Mouse (Mus musculus): ENCODE measurements around the gene Gm27029. TPM values are rescaled to one million over a fixed set of nuclear protein-coding genes. Genes with fewer than 3 reads are reported as not detected.
A peak's percentile ranks its signal among the peaks of the same experiment; 100 is the strongest.
"Not testable (repeated sequence)": the region's sequence is repeated elsewhere in the genome, so short reads cannot be mapped to it uniquely, and the experiment has no call there.

Gm27029 gene
- polyA plus RNA-seq (2012; rRNA removed), result 2.9 and 3.1 TPM in 2 replicates

DNA sequence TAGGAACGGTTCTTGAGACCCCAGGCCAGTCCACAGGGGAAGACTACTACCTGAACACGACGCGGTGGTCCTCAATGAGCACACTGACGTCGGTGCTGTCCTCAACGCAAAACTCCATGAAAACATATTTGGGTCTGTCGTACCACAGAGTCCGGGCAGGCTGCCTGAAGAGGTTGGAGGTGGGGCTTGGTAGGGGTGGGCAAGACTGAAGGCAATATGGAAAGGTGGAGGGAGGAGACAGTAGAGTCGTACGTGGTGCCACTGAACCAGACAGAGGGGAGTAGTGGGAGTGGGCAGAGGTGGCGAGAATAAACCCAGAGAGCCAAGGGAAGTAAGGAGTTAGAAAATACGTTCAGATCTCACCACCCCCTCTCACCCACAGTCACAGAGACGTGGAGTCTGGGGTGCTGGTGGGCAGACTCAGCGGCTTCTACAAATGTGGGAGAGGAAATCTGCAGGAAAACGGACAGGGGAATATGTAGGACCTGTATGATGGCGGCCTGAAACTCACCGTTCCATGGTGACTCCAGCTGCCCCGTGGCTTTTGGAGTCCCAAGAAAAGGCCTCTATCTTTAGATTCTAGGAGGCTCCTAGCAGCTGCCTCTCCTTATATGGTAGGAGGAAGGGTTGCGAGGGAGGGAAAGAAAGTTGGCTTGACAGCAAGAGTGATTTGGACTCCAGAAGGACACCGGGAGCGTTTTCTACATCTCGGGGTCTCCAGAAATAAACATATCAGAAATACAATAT lies at the start of gene Gm27029:
Gm27029 (minus strand) TSS at position 692 of the 747 bp plus-strand sequence.
- no peaks in the 10 kb centered on the region for H3K27me3 ChIP-seq (ENCODE audit: control insufficient read depth, insufficient read depth, low read length)
- peak within 1 kb of the TSS; percentile 98 for H3K4me3 ChIP-seq (replicated peaks; ENCODE audit: insufficient read depth, low read depth, low read length)
- WGBS, result 2% methylated on average over 23 of the region's 23 CpGs
- DNase-seq, result no peak
- peaks cover 9% of the 10 kb centered on the region for H3K4me1 ChIP-seq (ENCODE audit: control insufficient read depth, insufficient read depth, low read length)
- peak within 1 kb of the TSS; percentile 78 for H3K27ac ChIP-seq (ENCODE audit: insufficient read depth, low read length)
- TF ChIP-seq CTCF (IDR thresholded peaks at IDR 0.05; ENCODE audit: borderline replicate concordance, insufficient read depth, low read depth, low read length) (no peak), POLR2A (IDR thresholded peaks at IDR 0.05; ENCODE audit: borderline replicate concordance, insufficient read depth, low read length) (no peak)

GRCm38 (mm10) chr11:101474298-101474697 lies 49.7 kb upstream of the Gm27029 start:
- Histone ChIP-seq H3K4me1 (ENCODE audit: control insufficient read depth, insufficient read depth, low read length) (no peaks in the 10 kb centered on the region; the same call in 1 of the 2 replicates), H3K27me3 (ENCODE audit: control insufficient read depth, insufficient read depth, low read length) (no peaks in the 10 kb centered on the region), H3K4me3 (replicated peaks; ENCODE audit: insufficient read depth, low read depth, low read length) (no peak overlapping the region), H3K27ac (ENCODE audit: insufficient read depth, low read length) (no peak overlapping the region)
- no peak for TF ChIP-seq POLR2A (IDR thresholded peaks at IDR 0.05; ENCODE audit: borderline replicate concordance, insufficient read depth, low read length)
- no peak for TF ChIP-seq CTCF (IDR thresholded peaks at IDR 0.05; ENCODE audit: borderline replicate concordance, insufficient read depth, low read depth, low read length)
- 27% methylated on average over 5 of the region's 5 CpGs for WGBS
- no peak for DNase-seq

- WGBS, result 77% methylated on average over 1 of the region's 1 CpGs
- not testable (repeated sequence) for H3K4me3 ChIP-seq (replicated peaks; ENCODE audit: insufficient read depth, low read depth, low read length); H3K27ac ChIP-seq (ENCODE audit: insufficient read depth, low read length)
Observed at GRCm38 (mm10) chr11:101473686-101474085, 49.1 kb upstream of the Gm27029 start.

GRCm38 (mm10) chr11:101472336-101472735 lies 47.7 kb upstream of the Gm27029 start:
- whole genome bisulfite sequencing, result 33% methylated on average over 7 of the region's 7 CpGs
- DNase-seq, result peak in 1 of 2 experiments; percentile 43

More at GRCm38 (mm10) chr11:101473686-101474085, 49.1 kb upstream of the Gm27029 start:
- not testable (repeated sequence) for H3K27me3 ChIP-seq (ENCODE audit: control insufficient read depth, insufficient read depth, low read length); H3K4me1 ChIP-seq (ENCODE audit: control insufficient read depth, insufficient read depth, low read length); DNase-seq

GRCm38 (mm10) chr11:101471926-101472325 lies 47.3 kb upstream of the Gm27029 start:
- DNase-seq, result peak in 1 of 2 experiments; percentile 24
- WGBS, result 23% methylated on average over 3 of the region's 3 CpGs
- no peaks in the 10 kb centered on the region for H3K27me3 ChIP-seq (ENCODE audit: control insufficient read depth, insufficient read depth, low read length)
- no peak overlapping the region; the same call in 1 of the 2 replicates for H3K27ac ChIP-seq (ENCODE audit: insufficient read depth, low read length)
- no peak overlapping the region for H3K4me3 ChIP-seq (replicated peaks; ENCODE audit: insufficient read depth, low read depth, low read length)
- no peaks in the 10 kb centered on the region; the same call in 1 of the 2 replicates for H3K4me1 ChIP-seq (ENCODE audit: control insufficient read depth, insufficient read depth, low read length)
- TF ChIP-seq CTCF (IDR thresholded peaks at IDR 0.05; ENCODE audit: borderline replicate concordance, insufficient read depth, low read depth, low read length), result no peak
- no peak for TF ChIP-seq POLR2A (IDR thresholded peaks at IDR 0.05; ENCODE audit: borderline replicate concordance, insufficient read depth, low read length)

More at GRCm38 (mm10) chr11:101472336-101472735, 47.7 kb upstream of the Gm27029 start:
- TF ChIP-seq POLR2A (IDR thresholded peaks at IDR 0.05; ENCODE audit: borderline replicate concordance, insufficient read depth, low read length) (no peak), CTCF (IDR thresholded peaks at IDR 0.05; ENCODE audit: borderline replicate concordance, insufficient read depth, low read depth, low read length) (no peak)
- Histone ChIP-seq H3K4me1 (ENCODE audit: control insufficient read depth, insufficient read depth, low read length) (no peaks in the 10 kb centered on the region; the same call in 1 of the 2 replicates), H3K4me3 (replicated peaks; ENCODE audit: insufficient read depth, low read depth, low read length) (no peak overlapping the region), H3K27me3 (ENCODE audit: control insufficient read depth, insufficient read depth, low read length) (no peaks in the 10 kb centered on the region), H3K27ac (ENCODE audit: insufficient read depth, low read length) (no peak overlapping the region)

DNA sequence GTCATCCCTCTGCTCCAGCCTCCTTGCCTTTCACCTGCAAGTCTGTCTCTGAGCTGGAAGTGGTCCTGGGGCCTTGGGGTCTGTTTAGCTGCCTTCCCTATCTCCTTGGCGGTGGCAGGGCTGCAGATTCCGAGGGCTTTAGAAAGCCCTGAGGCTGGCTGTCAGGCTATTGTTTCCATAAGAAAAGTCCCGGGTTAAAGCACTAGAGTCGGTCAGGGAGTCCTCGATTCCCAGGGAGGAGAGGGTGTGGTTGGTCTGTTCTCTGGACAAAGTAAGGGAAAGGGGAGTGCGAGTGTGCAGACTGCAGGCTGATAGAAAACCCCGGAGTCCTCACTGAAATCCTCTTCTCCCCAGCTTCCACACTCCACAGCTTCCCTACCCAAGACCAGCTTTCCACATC lies 45.6 kb upstream of the Gm27029 start:
- Histone ChIP-seq H3K4me1 (ENCODE audit: control insufficient read depth, insufficient read depth, low read length) (no peaks in the 10 kb centered on the region; the same call in 1 of the 2 replicates), H3K27ac (ENCODE audit: insufficient read depth, low read length) (no peak overlapping the region), H3K27me3 (ENCODE audit: control insufficient read depth, insufficient read depth, low read length) (no peaks in the 10 kb centered on the region), H3K4me3 (replicated peaks; ENCODE audit: insufficient read depth, low read depth, low read length) (no peak overlapping the region)
- no peak for DNase-seq
- 36% methylated on average over 7 of the region's 7 CpGs for WGBS
- TF ChIP-seq POLR2A (IDR thresholded peaks at IDR 0.05; ENCODE audit: borderline replicate concordance, insufficient read depth, low read length), result no peak
- no peak for TF ChIP-seq CTCF (IDR thresholded peaks at IDR 0.05; ENCODE audit: borderline replicate concordance, insufficient read depth, low read depth, low read length)

- H3K27me3 ChIP-seq (ENCODE audit: control insufficient read depth, insufficient read depth, low read length), result no peaks in the 10 kb centered on the region
- H3K27ac ChIP-seq (ENCODE audit: insufficient read depth, low read length), result no peak overlapping the region
- H3K4me3 ChIP-seq (replicated peaks; ENCODE audit: insufficient read depth, low read depth, low read length), result no peak overlapping the region
- WGBS, result 67% methylated on average over 4 of the region's 4 CpGs
- H3K4me1 ChIP-seq (ENCODE audit: control insufficient read depth, insufficient read depth, low read length), result no peaks in the 10 kb centered on the region; the same call in 1 of the 2 replicates
- DNase-seq, result no peak
- TF ChIP-seq CTCF (IDR thresholded peaks at IDR 0.05; ENCODE audit: borderline replicate concordance, insufficient read depth, low read depth, low read length) (no peak), POLR2A (IDR thresholded peaks at IDR 0.05; ENCODE audit: borderline replicate concordance, insufficient read depth, low read length) (no peak)
Observed at GRCm38 (mm10) chr11:101469155-101469554, 44.6 kb upstream of the Gm27029 start.

- Histone ChIP-seq H3K4me3 (replicated peaks; ENCODE audit: insufficient read depth, low read depth, low read length) (peak overlapping the region; percentile 84), H3K27ac (ENCODE audit: insufficient read depth, low read length) (0 out of 2 replicates have a peak overlapping the region, but pooled peaks have one; percentile 11), H3K27me3 (ENCODE audit: control insufficient read depth, insufficient read depth, low read length) (no peaks in the 10 kb centered on the region), H3K4me1 (ENCODE audit: control insufficient read depth, insufficient read depth, low read length) (no peaks in the 10 kb centered on the region; the same call in 1 of the 2 replicates)
- DNase-seq, result peak in 1 of 2 experiments; percentile 22
- TF ChIP-seq POLR2A (IDR thresholded peaks at IDR 0.05; ENCODE audit: borderline replicate concordance, insufficient read depth, low read length), result no peak
- no peak for TF ChIP-seq CTCF (IDR thresholded peaks at IDR 0.05; ENCODE audit: borderline replicate concordance, insufficient read depth, low read depth, low read length)
- 8% methylated on average over 13 of the region's 13 CpGs for WGBS
Observed at GRCm38 (mm10) chr11:101468731-101469130, 44.1 kb upstream of the Gm27029 start.

All from cerebellum, adult 2 months (tissue).